Mouse (Mus musculus) c-Kit-positive CD71-positive TER-119-positive erythroid progenitor cells, embryonic 14.5 days (primary cell): ENCODE results near the gene Ccnjl.

Source experiments
- DNase-seq: peaks from one replicate; pipeline ENCODE4 v3.0.0-alpha.2; 2013; ENCODE audit warnings: low spot score

The Ccnjl gene

DNA sequence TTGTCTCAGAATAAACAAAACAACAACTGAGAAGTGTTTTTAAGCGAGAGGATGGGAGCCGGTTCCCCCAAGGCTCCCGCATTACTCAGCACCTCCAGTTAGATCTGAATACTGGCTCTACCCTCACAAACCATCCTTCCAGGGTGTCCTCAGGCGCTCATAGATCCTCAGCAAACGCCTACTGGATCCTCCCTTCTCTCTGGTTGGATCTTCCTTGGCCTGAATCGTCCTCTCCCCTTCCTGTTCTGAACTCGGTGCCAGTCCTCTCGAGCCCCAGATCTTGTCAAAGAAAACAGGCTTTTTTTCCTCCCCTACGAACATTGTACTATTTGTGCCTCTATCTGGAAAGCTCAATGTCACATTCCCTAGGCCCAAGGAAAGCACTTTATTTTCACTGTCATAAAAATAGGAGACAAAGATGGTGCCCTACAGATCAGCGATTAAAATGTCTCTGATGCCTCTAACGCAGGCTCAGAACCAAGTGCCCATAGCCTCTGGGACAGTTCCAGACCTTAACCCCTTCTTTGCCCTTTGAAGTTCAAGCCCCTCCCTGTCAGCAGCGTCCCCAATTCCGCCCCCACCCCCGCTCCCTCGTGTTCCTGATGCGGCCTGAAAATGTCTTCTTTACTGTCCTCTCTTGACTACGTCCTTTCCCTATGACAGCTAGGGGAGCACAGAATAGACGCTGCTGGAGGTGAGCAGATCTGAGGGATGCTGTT is 98.5 kb downstream of the Ccnjl start:
- no peak for DNase-seq

DNA sequence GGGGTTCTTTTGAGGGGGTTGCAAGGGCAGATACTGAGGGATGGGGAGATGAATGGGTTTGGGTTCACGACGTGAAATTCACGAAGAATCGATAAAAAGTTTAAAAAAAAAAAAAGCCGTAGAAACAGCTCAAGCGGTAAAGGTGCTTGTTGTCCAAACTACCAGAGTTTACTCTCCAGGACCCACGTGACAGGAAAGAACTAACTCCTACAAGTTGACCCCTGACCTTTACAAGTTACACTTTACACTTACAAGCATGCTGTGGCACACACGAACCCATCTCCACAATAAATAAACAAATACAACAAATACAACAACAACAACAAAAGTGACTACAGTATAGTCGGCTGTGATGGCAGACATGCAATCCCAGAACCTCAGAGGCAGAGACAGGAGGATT is 103.1 kb downstream of the Ccnjl start:
- no peak for DNase-seq

DNA sequence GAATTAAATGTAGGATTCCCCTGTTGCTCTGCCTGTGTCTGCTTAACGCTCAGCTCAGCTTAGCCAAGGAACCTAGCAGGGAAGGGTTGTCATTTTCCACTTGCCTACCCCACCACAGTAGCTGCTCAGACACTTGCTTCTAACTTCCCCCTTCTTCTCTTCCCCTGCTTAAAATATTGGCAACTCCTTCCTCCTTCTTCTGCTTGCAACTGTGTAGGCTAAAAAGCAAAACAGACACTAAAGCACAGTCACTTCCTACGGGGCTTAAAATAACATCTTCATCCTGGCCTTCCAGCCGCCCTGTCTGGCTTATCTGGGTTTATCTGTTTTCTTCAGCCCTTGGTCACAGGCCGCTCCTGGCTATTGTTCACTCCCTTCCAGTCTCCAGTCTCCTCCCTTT is 104.0 kb downstream of the Ccnjl start:
- DNase-seq, result no peak

DNA sequence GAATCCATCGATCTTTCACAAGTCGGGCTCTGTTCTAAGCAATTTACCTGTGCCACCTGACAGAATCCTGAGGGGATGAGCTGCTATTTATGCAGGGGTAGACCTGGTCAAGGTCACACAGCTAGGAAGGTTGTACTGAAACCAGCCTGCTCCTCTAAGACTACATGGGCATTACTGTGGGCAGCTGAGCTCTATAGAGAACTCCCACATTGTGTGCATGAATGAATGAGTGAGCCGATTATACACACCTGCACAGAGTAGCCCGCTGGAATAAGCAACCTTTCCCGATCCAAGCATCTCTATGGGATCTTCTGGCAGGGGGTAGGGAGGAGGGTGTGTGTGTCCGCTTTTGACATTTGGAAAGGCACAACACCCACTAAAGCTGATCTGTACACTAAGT is 104.6 kb downstream of the Ccnjl start:
- DNase-seq, result no peak

DNA sequence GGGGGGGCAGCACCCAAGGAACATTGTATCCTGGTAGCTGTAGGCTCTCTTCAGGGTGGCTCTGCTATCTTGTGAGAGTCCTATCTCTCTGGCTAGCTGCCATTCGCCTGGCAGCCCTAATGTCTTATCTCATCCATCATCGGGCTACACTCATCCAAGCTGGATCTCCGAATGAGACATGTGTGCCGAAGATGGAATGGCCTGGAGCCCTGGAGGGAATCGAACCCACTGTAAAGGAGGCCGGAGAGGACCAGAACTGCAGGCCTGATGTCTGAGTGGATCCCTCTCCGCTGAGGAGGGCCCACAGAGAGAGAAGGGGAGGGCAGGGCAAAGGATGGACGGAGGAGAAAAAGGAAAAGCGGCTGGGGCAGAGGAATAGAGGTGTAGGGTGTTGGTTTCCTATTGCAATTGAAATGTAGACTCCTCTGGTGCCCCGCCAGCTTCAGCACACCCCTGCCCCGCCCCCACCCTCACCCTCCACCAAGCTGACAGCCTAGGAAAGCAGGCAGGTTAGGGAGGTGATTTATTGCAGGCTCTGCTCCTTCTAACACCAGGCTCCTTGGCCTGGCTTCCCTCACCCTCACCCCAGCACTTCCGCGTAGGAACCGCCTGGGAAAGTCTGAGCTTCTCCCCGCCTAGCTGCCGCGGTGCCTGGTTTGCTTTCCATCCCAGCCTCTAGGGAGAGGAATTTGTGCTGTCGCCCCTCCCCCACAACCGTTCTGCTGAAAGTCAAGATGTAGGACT is 105.2 kb downstream of the Ccnjl start:
- DNase-seq, result no peak
